Mouse (Mus musculus) lung, adult 18-20 months (tissue): ENCODE results near the gene Rpn2.

ENCODE experiments used
- DNase-seq, 2 experiments: peaks; one replicate each; pipeline ENCODE4 v3.0.0; 2022; ENCODE audit warnings: mixed read lengths in 2 of 2

The Rpn2 gene

GRCm38 (mm10) chr2:157278717-157279415, at the start of gene Rpn2:
Rpn2 (plus strand) TSS chr2:157279017.
- DNase-seq: peak; percentile 97

DNA sequence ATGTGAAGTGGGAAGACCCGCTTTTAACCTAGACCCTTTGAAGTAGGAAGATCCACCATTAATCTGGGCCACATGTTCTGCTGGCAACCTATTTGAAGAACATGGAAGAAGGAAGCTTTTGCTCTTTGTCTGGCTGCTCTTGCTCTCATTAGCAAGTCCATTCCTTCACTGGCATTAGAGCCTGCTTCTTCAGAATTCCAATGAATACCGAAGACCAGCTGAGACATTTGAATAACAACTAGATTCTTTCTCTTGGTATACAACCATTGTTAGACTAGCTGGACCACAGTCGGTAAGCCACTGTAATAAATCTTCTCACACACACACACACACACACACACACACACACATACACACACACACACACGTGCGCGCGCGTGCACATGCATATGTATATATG, 42.9 kb upstream of the Rpn2 start:
- no peak for DNase-seq

GRCm38 (mm10) chr2:157245001-157245400, 33.8 kb upstream of the Rpn2 start:
- DNase-seq: no peak

DNA sequence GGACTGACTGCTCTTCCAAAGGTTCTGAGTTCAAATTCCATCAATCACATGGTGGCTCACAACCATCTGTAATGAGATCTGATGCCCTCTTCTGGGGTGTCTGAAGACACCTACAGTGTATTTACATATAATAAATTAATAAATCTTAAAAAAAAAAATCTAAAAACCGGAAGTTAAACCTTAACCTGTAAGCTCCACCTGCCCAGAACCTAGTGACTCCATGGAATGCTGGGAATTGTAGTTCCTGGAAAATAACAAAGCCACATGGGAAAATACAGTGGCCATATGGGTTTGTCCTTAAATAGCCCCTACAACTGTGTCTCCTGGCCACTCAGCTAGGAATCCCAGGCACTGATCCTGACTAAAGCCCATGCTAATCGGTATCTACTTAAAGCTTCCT, 33.2 kb upstream of the Rpn2 start:
- DNase-seq: no peak

- no peak for DNase-seq
Measured at GRCm38 (mm10) chr2:157248111-157248510, 30.7 kb upstream of the Rpn2 start.

DNA sequence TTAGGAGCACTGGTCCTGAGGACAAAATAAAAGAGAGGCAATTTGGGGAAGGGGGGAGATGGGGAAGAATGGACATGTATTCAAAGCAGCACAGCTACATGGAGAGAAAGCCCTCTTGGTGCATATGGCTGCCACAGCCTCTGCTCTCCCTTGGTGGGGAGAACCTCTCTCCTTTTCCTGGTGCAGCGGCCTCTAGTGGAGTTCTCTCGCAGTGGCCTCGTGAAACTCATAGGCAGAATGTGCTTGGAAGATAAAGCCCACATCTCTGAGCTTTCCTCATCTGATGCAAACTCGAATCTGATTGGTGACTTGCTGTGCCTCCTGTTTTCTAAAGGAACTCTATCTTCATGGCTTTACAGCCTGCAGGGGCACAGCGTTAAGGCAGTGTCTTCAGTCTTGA, 19.1 kb upstream of the Rpn2 start:
- DNase-seq: peak; percentile 59 to 61

- no peak for DNase-seq
Measured at GRCm38 (mm10) chr2:157261930-157262329, 16.9 kb upstream of the Rpn2 start.

GRCm38 (mm10) chr2:157262506-157262905, 16.3 kb upstream of the Rpn2 start:
- no peak for DNase-seq

DNA sequence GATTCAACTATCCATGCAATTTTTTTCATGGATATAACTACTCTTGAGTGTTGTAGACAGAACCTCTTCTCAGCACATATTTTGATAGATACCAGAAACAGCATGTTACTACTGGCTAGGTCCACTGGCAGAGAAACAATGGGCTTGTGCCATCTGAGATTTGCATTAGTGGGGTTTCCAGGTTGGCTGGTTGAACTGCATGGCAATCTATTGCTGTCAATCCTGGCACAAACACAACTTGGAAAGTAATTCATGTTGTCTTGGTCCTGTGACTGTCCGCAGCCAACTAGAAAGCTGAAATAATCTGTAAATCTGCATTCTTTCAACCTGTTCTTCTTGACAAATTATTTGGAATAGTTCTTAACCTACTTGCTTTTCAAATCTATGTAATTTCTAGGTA, 15.7 kb upstream of the Rpn2 start:
- no peak for DNase-seq

GRCm38 (mm10) chr2:157263832-157264231, 15.0 kb upstream of the Rpn2 start:
- no peak for DNase-seq

DNA sequence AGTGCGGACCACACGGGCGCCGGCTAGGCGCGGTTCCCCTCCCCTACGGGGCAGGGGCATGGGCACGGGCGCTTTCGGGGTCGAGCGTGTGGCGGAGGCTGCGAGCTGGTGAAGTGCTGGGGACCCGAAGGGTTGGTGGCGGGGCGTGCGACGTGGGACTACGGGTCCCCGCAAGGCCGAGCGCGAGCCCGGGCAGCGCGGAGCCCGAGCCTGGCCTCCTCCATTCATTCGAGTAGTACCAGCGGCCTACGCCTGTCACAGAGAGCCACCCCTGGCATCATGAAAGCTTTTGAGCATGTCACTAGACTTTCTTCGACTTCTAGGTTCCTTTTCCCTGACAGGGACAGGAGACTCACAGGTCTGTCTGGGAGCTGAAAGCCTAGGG, 591 bp downstream of the Rpn2 start, which contains the start of gene Mroh8:
Gene Mroh8 (minus strand): TSS at position 134 of the 385 bp plus-strand sequence.
- DNase-seq: no peak

DNA sequence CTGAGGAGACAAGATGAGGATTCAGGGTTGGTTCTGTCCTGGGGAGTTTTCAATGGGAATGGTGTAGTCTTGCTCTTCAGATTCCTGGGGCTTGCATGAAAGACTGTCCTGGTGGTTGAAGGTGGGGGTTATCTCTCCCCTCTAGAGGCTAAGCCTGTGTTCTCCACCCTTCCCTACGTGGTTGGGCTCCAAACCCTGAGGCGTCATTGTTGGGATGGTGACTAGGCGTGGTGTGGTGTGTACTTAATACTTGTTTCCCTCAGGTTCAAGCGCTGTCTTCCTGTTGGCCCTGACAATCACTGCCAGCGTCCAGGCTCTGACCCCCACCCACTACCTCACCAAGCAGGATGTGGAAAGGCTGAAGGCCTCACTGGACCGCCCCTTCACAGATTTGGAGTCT, 4.5 kb downstream of the Rpn2 start:
- peak in 1 of 2 experiments; percentile 16 for DNase-seq

- DNase-seq: peak; percentile 25 to 52
Measured at GRCm38 (mm10) chr2:157287542-157287941, 8.7 kb downstream of the Rpn2 start.

- no peak for DNase-seq
Measured at GRCm38 (mm10) chr2:157288996-157289395, 10.2 kb downstream of the Rpn2 start.

GRCm38 (mm10) chr2:157292093-157292492, 13.3 kb downstream of the Rpn2 start:
- peak; percentile 60 to 70 for DNase-seq

GRCm38 (mm10) chr2:157296105-157296689, 17.4 kb downstream of the Rpn2 start:
- no peak for DNase-seq

DNA sequence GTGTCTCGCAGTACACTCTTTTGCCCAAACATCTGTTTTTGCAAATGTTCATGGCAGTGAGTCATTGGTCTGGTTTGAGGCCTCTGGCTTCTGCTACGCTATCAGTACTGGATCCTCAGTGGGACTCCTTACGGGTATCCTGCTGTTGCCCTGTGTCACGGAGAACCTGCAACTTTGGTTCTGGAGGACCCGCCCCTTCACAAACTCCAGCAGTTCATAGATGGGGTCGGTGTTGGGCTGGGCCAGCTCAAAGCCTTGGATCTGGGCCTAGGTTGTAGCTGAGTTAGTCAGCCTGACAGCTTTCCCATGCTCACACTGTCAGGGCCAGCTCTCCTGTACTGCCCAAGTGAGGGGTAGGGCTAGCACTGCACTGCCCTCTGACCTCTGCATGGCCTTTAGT, 21.2 kb downstream of the Rpn2 start:
- DNase-seq: no peak

DNA sequence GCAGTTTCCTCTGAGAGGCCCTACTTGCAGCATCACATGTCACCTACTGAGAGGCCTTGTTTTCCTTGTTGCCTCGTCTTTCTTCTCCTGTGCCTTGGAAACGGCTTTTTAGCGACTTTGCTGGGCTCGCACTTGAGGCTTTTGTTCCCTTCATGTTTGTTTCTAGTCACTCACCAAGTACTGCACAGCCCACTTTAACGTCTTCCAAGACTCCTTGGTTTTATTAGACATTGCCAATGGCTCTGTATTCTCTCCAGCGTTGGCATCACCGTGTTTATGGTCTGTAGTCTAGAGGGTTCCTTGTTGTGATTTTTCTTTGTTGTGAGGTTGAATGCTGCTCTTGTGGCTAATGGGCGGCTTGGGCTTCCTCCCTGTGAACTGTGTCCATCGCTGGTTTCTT, 24.3 kb downstream of the Rpn2 start:
- no peak for DNase-seq

GRCm38 (mm10) chr2:157306091-157307032, 27.5 kb downstream of the Rpn2 start:
- peak in 1 of 2 experiments; percentile 21 for DNase-seq

- peak in 1 of 2 experiments; percentile 46 for DNase-seq
Measured at GRCm38 (mm10) chr2:157307715-157308265, 29.0 kb downstream of the Rpn2 start.

- no peak for DNase-seq
Measured at GRCm38 (mm10) chr2:157308273-157308917, 29.6 kb downstream of the Rpn2 start.

DNA sequence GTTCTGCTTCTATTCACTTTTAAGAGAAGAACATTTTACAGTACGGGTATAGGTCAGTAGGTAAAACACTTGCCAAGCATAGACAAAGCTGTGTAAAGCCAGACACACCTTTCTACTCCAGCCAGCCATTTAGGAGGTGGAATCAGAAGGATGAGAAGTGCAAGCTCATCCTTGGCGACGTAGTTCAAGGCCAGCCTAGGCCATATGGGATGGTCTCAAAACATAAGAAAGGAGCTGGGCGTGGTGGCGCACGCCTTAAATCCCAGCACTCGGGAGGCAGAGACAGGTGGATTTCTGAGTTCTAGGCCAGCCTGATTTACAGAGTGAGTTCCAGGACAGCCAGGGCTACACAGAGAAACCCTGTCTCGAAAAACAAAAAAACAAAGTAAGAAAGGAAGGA, 30.8 kb downstream of the Rpn2 start:
- no peak for DNase-seq
